Mouse (Mus musculus): ENCODE results near the gene Slc44a1.

DNA sequence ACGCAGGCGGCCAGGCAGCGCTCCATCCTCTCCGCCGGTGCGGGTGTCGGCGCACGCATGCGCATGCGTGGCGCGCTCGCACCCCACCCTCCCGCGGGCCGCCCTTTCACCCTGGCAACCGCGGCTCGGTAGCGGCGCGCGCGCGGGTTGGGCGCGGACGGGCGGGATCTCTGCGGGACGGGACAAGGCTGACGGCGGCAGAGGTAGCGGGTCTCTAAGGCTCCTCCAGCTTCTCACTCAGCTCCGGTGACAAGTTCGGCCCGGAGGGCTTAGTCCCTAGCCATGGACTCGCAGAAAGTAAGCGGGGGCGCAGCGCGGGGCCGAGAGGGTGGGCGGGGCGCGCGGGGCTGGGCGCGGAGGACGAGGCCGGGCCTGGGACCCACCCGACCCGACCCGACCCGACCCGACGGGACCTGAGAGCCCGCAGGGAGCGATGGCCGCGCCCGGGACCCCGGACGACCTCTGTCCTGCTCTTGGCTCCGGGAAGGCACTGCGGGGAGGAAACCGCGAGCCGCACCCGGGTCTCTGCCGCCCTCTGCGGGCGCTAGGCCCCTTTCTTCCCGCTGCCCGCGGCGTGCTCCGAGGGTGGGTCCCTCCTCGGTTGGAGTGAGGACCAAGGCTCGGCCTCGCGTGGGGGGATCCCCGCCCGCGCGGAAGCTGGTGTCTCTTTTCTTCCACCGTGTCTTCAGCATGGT is 191.2 kb downstream of the Slc44a1 start, which contains the start of gene Fsd1l:
- TF ChIP-seq CTCF (IDR thresholded peaks at IDR 0.05; ENCODE audit: control insufficient read depth, insufficient read depth, low read length) (no peak), POLR2A (IDR thresholded peaks at IDR 0.05; ENCODE audit: borderline replicate concordance, control insufficient read depth, low read depth, low read length) (no peak)

All from bone marrow, adult 2 months (tissue).